Mouse (Mus musculus) ES-E14 (cell line): ENCODE results near the gene Phactr2.

Experiments used
- CHD2 ChIP-seq: IDR thresholded peaks from 2 replicates; pipeline ENCODE4 v1.6.1; 2014; ENCODE audit warnings: mild to moderate bottlenecking, low read depth, low read length, inconsistent platforms
- HCFC1 ChIP-seq: IDR thresholded peaks from 2 replicates; pipeline ENCODE4 v1.6.1; 2012; ENCODE audit warnings: low read length, inconsistent platforms, borderline replicate concordance; ENCODE audit not compliant: insufficient read depth
- MAFK ChIP-seq: IDR thresholded peaks from 2 replicates; pipeline ENCODE4 v1.6.1; 2014; ENCODE audit warnings: mild to moderate bottlenecking, low read depth, low read length, inconsistent platforms; ENCODE audit not compliant: insufficient read depth
- ZNF384 ChIP-seq: IDR thresholded peaks from 2 replicates; pipeline ENCODE4 v1.6.1; 2012; ENCODE audit warnings: low read depth, low read length, inconsistent platforms

- TF ChIP-seq CHD2 = no peak
- TF ChIP-seq MAFK = no peak
- no peak for TF ChIP-seq ZNF384
- no peak for TF ChIP-seq HCFC1
Observed at GRCm38 (mm10) chr10:13502371-13502770, 28.2 kb upstream of the Phactr2 start.
